Mouse (Mus musculus): ENCODE data around the gene Mal.
"Not testable (repeated sequence)": the region's sequence is repeated elsewhere in the genome, so short reads cannot be mapped to it uniquely, and the experiment has no call there.

Gene Mal

GRCm38 (mm10) chr2:127622065-127622464, 34.4 kb downstream of the Mal start:
- DNase-seq: no peak

DNA sequence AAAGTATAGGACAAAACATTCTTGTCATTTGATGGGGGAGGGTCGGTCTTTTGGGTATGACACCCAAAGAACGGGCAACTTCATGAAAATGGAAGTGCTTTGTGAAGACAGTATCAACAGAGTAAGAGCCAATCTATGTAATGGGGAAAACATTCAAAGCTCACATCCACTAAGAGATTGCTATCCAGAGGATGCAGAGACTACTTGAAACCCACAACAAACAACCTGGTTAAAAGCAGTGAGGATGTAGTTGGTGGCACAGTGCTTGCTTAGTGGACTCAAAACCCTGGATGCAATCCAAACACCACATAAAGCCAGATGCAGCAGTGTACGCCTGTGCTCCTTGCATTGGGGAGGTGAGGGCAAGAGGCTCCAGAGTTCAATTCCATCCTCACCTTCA, 37.2 kb downstream of the Mal start:
- no peak for DNase-seq

DNA sequence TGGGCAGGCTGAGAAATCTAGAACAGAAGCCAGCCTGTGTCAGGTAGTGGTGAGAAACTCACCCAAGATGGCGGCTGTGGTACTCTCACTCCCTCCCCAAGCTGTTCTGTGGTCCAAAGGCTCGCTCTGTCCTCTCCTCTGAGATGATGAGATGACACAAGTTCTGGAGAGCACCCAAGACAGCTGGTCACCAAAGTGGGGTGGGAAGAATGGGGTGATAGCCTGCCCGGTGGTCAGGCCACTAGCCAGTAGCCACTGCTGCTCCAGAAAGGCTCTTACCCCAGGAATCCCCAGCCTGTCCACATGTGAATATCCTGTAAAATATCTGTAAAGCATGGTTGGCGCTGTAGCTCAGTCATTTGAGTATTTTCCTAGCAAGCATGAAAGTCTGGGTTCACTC, 44.2 kb downstream of the Mal start:
- no peak for DNase-seq

DNA sequence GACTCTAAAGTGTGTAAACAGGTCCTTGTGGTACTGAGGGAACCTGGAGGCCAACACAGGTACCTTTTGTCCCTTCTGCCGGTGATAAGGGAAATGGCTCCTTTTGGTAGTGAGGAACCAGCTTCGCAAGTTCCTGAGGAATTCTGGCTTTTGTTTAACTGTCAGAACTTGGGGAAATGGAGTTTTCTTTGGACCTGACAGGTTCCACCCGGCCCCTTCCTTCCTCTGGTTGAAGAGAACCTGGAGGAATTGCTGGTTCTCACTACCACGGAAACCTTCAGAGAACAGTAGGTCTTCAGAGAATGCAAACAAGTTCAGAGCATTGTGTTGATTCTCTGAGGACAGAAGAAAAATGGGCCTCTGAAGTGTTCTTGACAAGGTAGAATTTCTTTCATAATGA, 45.1 kb downstream of the Mal start:
- DNase-seq: no peak

DNA sequence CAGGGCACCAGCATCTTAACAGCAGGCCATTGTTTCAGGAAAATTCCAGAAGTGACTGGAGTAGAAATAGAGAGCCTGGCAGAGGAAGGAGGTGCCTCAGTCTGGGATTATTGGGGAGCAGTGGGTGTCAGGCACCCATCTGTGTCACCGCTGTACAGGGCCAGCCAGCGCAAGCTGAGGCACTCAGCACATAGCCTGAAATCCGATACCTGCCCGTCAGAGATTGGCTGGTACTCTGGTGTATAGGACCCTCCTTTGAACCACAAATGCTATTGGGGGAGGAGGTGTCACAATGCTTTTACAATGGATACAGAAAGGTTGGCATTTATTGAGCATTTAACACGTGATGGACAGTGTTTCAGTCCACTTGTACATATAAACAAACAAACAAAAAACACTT, 47.5 kb downstream of the Mal start:
- no peak for DNase-seq

GRCm38 (mm10) chr2:127608234-127608633, 48.3 kb downstream of the Mal start:
- DNase-seq: no peak

DNA sequence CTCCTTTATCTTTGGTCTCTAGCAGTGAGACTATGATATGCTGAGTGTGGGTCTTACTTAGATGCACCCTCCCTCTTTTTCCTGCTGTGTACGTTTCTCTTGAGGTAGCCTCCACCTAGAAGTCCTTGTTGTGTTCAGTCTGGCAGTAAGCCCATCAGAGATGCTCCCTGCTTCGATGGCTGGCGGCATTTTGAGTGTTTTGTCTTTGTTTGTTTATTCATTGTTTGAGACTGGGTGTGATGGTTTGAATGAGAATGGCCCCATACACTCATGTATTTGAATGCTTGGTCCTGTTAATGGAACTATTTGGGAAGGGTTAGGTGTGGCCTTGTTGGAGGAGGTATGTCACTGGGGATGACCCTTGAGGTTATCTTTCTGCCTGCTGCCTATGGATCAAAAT, 51.3 kb downstream of the Mal start:
- no peak for DNase-seq

GRCm38 (mm10) chr2:127603383-127603782, 53.1 kb downstream of the Mal start:
- not testable (repeated sequence) for DNase-seq

GRCm38 (mm10) chr2:127590840-127591239, 65.7 kb downstream of the Mal start:
- no peak for DNase-seq

- no peak for DNase-seq
These were observed 66.3 kb downstream of the Mal start for GRCm38 (mm10) chr2:127590204-127590603.

DNA sequence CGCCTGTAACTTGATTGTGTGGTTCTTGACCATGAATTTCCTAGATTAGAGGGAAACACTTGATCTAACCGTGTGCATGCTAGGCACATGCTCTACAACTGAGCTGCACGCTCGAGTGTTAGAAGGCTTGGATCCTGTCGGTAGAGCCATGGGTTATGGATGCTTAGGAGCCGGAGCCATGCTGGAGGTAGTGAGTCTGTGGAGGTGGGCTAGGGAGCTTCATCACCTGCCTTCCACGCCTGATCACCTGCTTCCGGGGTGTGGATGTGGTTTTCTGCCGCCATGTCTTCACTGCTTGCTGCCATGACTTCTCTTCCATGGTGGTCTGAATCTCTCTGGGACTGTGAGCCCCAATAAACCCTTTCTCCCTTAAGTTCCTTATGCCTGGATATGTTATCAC, 67.6 kb downstream of the Mal start:
- no peak for DNase-seq

DNA sequence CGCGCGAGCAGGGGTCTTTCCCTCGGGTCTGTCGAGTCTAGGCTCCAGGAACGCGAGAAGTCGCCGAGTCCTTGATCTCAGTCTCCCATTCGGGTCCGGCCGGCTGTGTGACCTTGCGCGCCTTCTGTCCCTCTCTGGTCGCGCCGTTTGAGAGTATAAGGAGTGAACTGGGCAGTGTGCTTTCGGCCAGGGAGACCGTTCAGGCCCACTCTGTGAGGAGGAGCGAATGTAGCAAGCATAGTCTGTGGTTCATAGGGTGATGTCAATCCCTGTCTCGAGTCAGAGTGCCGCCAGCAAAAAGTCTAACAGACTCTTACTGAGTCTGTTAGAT, 69.0 kb downstream of the Mal start:
- DNase-seq: no peak

GRCm38 (mm10) chr2:127586694-127587513, 69.6 kb downstream of the Mal start, which contains the start of the genes Zfp661 and Mrps5:
Zfp661 (minus strand) TSS chr2:127587094.
Mrps5 (plus strand) TSS chr2:127587222.
- DNase-seq: peak; percentile 83

GRCm38 (mm10) chr2:127584436-127584858, 72.0 kb downstream of the Mal start:
- DNase-seq: peak; percentile 95
